Mouse (Mus musculus) yolk sac, embryonic 10.5 days (tissue): Measurements from ENCODE around the gene Syne3.

Experiments
- DNase-seq: peaks from one replicate; pipeline ENCODE4 v3.0.0-alpha.2; 2017; ENCODE audit warnings: low spot score

Gene Syne3

GRCm38 (mm10) chr12:104890066-104890465 is 119.5 kb downstream of the Syne3 start:
- no peak for DNase-seq

GRCm38 (mm10) chr12:104886104-104886503 is 123.5 kb downstream of the Syne3 start:
- DNase-seq, result no peak

- no peak for DNase-seq
Observed at GRCm38 (mm10) chr12:104882533-104882932, 127.1 kb downstream of the Syne3 start.

- no peak for DNase-seq
Observed at GRCm38 (mm10) chr12:104882061-104882460, 127.5 kb downstream of the Syne3 start.

- DNase-seq, result no peak
Observed at GRCm38 (mm10) chr12:104881518-104882060, 128.0 kb downstream of the Syne3 start.

GRCm38 (mm10) chr12:104880367-104880766 is 129.2 kb downstream of the Syne3 start:
- DNase-seq, result no peak
